Comparison of ENCODE assay signal across 8 mouse cellular contexts in the genomic region with DNA sequence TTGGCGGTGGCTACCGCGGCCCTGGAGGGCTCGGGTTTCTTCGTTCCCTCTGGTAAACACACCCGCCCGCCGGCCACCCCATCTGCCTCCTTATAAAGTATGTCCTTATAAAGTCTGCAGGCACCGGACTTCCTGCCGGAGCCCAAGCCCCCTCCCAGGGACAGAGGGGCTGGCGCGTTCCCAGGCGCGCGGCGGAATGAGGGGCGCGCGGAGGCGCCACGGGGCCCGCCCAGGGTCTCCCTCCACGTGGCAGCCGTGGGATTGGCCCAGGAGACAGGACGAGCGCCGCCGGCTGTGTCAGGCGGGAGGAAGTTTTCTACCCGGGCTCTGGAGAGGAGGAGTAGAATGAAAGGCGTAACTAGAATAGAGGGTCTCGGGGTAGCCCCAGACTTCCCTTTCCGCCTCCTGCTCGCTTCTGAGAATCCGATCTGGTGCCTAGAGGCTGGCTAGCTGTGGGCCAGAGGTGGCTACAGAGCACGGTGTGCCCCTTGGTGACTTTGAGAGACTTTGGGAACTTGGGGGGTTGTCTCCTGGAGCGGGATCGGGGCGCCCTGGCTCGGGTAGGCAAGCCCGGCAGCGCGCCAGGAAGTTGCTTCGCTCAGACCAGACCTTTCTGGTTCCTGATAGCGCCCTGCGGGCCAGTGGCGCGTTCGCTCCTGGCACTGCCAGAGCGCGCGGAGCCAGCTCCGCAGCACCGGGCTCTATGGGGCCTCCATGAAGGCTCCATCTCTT. TPM values are rescaled to one million over a fixed set of nuclear protein-coding genes. Genes with fewer than 3 reads are reported as not detected.
DNase-seq lines count a peak whose midpoint lies in the region; ATAC-seq lines count a peak whose summit lies in the region.

No protein-coding gene starts in this region.

- DNase-seq in adrenal gland, adult 18-20 months (ENCODE audit: low spot score in 2 of 2): peak; percentile 27 to 46
- no peak for DNase-seq in adrenal gland, adult 8-10 months
- DNase-seq in embryonic facial prominence, embryonic 10.5 days (ENCODE audit: low spot score): peak; percentile 93
- peak; percentile 41 for DNase-seq in heart, adult 8-10 months (ENCODE audit: low spot score)
- peak; percentile 67 for DNase-seq in kidney, adult 18-20 months
- DNase-seq in ovary, adult 18-20 months (ENCODE audit: low spot score): peak; percentile 39
- peak; percentile 55 for DNase-seq in urinary bladder, adult 2 months (ENCODE audit: low spot score)

- WGBS in embryonic facial prominence, embryonic 10.5 days: under 1% methylated on average over 54 of the region's 54 CpGs
- WGBS in lung, embryonic 15.5 days: under 1% methylated on average over 54 of the region's 54 CpGs

- peak overlapping the region; percentile 97 for H3K4me2 ChIP-seq in lung, embryonic 15.5 days

- H3K9me3 ChIP-seq in embryonic facial prominence, embryonic 10.5 days: no peaks in the 10 kb centered on the region
- H3K9me3 ChIP-seq in lung, embryonic 15.5 days: no peaks in the 10 kb centered on the region

- peaks cover 50% of the 10 kb centered on the region for H3K4me1 ChIP-seq in embryonic facial prominence, embryonic 10.5 days
- peaks cover 36% of the 10 kb centered on the region for H3K4me1 ChIP-seq in lung, embryonic 15.5 days

- H3K4me3 ChIP-seq in embryonic facial prominence, embryonic 10.5 days: peak overlapping the region; percentile 85
- peak overlapping the region; percentile 63 for H3K4me3 ChIP-seq in lung, embryonic 15.5 days

- ATAC-seq in lung, embryonic 15.5 days (ENCODE audit: borderline replicate concordance, extremely low read depth, low FRiP score, low TSS enrichment): peak; percentile 91

- peaks cover 16% of the 10 kb centered on the region for H3K36me3 ChIP-seq in embryonic facial prominence, embryonic 10.5 days (replicated peaks)
- no peaks in the 10 kb centered on the region for H3K36me3 ChIP-seq in lung, embryonic 15.5 days

- peak overlapping the region; percentile 70 for H3K9ac ChIP-seq in lung, embryonic 15.5 days

- peaks cover 23% of the 10 kb centered on the region for H3K27me3 ChIP-seq in embryonic facial prominence, embryonic 10.5 days (replicated peaks; ENCODE audit: low read depth, poor library complexity, severe bottlenecking)
- peaks cover 13% of the 10 kb centered on the region; the same call in 1 of the 2 replicates for H3K27me3 ChIP-seq in lung, embryonic 15.5 days

- peak overlapping the region; percentile 96 for H3K27ac ChIP-seq in embryonic facial prominence, embryonic 10.5 days (replicated peaks)
- peak overlapping the region; percentile 93 for H3K27ac ChIP-seq in lung, embryonic 15.5 days

RNA-seq across cellular contexts. Expression of a gene that starts 1.5 kb away (rescaled TPM):
- total RNA-seq in adrenal gland, adult 18-20 months (2021): 1 to 10 TPM; 9.3 to 9.4 TPM
- 1 to 10 TPM; 3.0 to 7.5 (median 5.5) TPM for total RNA-seq in adrenal gland, adult 8-10 months (2022)
- 30.4 and 35.4 TPM in 2 replicates for polyA plus RNA-seq in embryonic facial prominence, embryonic 10.5 days (2016; fragmentation: Nextera tagmentation; extraction: Ambion mirVana)
- 1 to 10 TPM; 1.6 to 2.8 (median 2.2) TPM for total RNA-seq in heart, adult 8-10 months (2022)
- polyA plus RNA-seq in lung, embryonic 15.5 days (2015; fragmentation: Nextera tagmentation; extraction: Ambion mirVana): 15.1 and 15.9 TPM in 2 replicates
- 11.4 and 12.6 TPM in 2 replicates for polyA plus RNA-seq in urinary bladder, adult 2 months (2012; rRNA removed)

RNA-seq across cellular contexts. Expression of a gene that starts 13.4 kb away (rescaled TPM):
- total RNA-seq in adrenal gland, adult 18-20 months (2021): 10 to 100 TPM; 45.8 to 59.0 TPM
- 10 to 100 TPM; 28.2 to 43.5 (median 39.5) TPM for total RNA-seq in adrenal gland, adult 8-10 months (2022)
- polyA plus RNA-seq in embryonic facial prominence, embryonic 10.5 days (2016; fragmentation: Nextera tagmentation; extraction: Ambion mirVana): 64.9 and 65.8 TPM in 2 replicates
- total RNA-seq in heart, adult 8-10 months (2022): 100 to 1,000 TPM; 119 to 134 (median 122) TPM
- 44.3 and 48.0 TPM in 2 replicates for polyA plus RNA-seq in lung, embryonic 15.5 days (2015; fragmentation: Nextera tagmentation; extraction: Ambion mirVana)
- 35.0 and 47.5 TPM in 2 replicates for polyA plus RNA-seq in urinary bladder, adult 2 months (2012; rRNA removed)

RNA-seq across cellular contexts. Expression of a gene that starts 17.7 kb away (rescaled TPM):
- total RNA-seq in adrenal gland, adult 18-20 months (2021): under 1 TPM in 1 of 2 experiments, not detected in 1; 0.32 TPM
- not detected for total RNA-seq in adrenal gland, adult 8-10 months (2022)
- polyA plus RNA-seq in embryonic facial prominence, embryonic 10.5 days (2016; fragmentation: Nextera tagmentation; extraction: Ambion mirVana): 0.21 and 0.27 TPM in 2 replicates
- total RNA-seq in heart, adult 8-10 months (2022): under 1 TPM in 2 of 4 experiments, not detected in 2; 0.14 to 0.16 TPM
- polyA plus RNA-seq in lung, embryonic 15.5 days (2015; fragmentation: Nextera tagmentation; extraction: Ambion mirVana): 0.20 and 0.27 TPM in 2 replicates
- polyA plus RNA-seq in urinary bladder, adult 2 months (2012; rRNA removed): not detected in 2 replicates

RNA-seq across cellular contexts. Expression of a gene that starts 41.6 kb away (rescaled TPM):
- 10 to 100 TPM; 17.6 to 26.4 TPM for total RNA-seq in adrenal gland, adult 18-20 months (2021)
- total RNA-seq in adrenal gland, adult 8-10 months (2022): 10 to 100 TPM; 13.3 to 20.7 (median 15.2) TPM
- 22.7 and 25.8 TPM in 2 replicates for polyA plus RNA-seq in embryonic facial prominence, embryonic 10.5 days (2016; fragmentation: Nextera tagmentation; extraction: Ambion mirVana)
- 10 to 100 TPM; 11.8 to 37.6 (median 13.6) TPM for total RNA-seq in heart, adult 8-10 months (2022)
- polyA plus RNA-seq in lung, embryonic 15.5 days (2015; fragmentation: Nextera tagmentation; extraction: Ambion mirVana): 63.8 and 63.9 TPM in 2 replicates
- polyA plus RNA-seq in urinary bladder, adult 2 months (2012; rRNA removed): 36.2 and 36.3 TPM in 2 replicates

RNA-seq across cellular contexts. Expression of a gene that starts 46.3 kb away (rescaled TPM):
- total RNA-seq in adrenal gland, adult 18-20 months (2021): 1 to 10 TPM; 1.9 to 2.4 TPM
- total RNA-seq in adrenal gland, adult 8-10 months (2022): 1 to 10 TPM; 1.2 to 1.8 (median 1.6) TPM
- 2.5 and 2.6 TPM in 2 replicates for polyA plus RNA-seq in embryonic facial prominence, embryonic 10.5 days (2016; fragmentation: Nextera tagmentation; extraction: Ambion mirVana)
- total RNA-seq in heart, adult 8-10 months (2022): 1 to 10 TPM; 1.6 to 3.9 (median 2.3) TPM
- polyA plus RNA-seq in lung, embryonic 15.5 days (2015; fragmentation: Nextera tagmentation; extraction: Ambion mirVana): 0.70 and 0.79 TPM in 2 replicates
- polyA plus RNA-seq in urinary bladder, adult 2 months (2012; rRNA removed): 1.4 and 1.6 TPM in 2 replicates
